Mouse (Mus musculus) CH12.LX (cell line): ENCODE results near the gene Rplp2. TPM values are rescaled to one million over a fixed set of nuclear protein-coding genes. Genes with fewer than 3 reads are reported as not detected.
A peak's percentile ranks its signal among the peaks of the same experiment; 100 is the strongest.

Source experiments
- DNase-seq: peaks from one replicate; pipeline ENCODE4 v3.0.0-alpha.2; 2013; ENCODE audit errors: extremely low read depth
- H3K27ac ChIP-seq: 2 replicates; pipeline ENCODE4 v1.5.1; 2012; ENCODE audit warnings: low read depth, mild to moderate bottlenecking, control low read depth, moderate library complexity; ENCODE audit not compliant: insufficient read depth
- H3K27me3 ChIP-seq: replicated peaks from 2 replicates; pipeline ENCODE3; 2012; ENCODE audit warnings: inconsistent platforms
- H3K36me3 ChIP-seq, 2 experiments: replicated peaks in 1 of 2; 2 replicates each; pipeline versions ENCODE3 to v1.6.1; 2012; ENCODE audit warnings: inconsistent platforms in 1 of 2, low read length in 1 of 2, mild to moderate bottlenecking in 1 of 2, mixed read lengths in 1 of 2, moderate library complexity in 1 of 2; ENCODE audit not compliant: control insufficient read depth in 1 of 2, insufficient read depth in 1 of 2
- H3K4me1 ChIP-seq, 2 experiments: 2 replicates each; pipeline ENCODE4 v1.6.1; 2012; ENCODE audit warnings: inconsistent platforms in 1 of 2, moderate library complexity in 1 of 2; ENCODE audit not compliant: insufficient read depth in 2 of 2, control insufficient read depth in 1 of 2
- H3K4me2 ChIP-seq: 2 replicates; pipeline ENCODE4 v1.6.1; 2012; ENCODE audit warnings: low read depth, mild to moderate bottlenecking, control low read depth; ENCODE audit not compliant: poor library complexity, insufficient read depth, severe bottlenecking
- H3K4me3 ChIP-seq, 3 experiments: fragments of 150-350 bp in 1 of 3; sonication (generic) in 1 of 3; replicated peaks in 1 of 3; 2 replicates each; pipeline versions ENCODE3 to v1.5.1; 2011 to 2012; ENCODE audit warnings: low read depth in 2 of 3, low read length in 2 of 3, mild to moderate bottlenecking in 2 of 3, moderate library complexity in 2 of 3, control low read depth in 1 of 3, improper control_type of control experiment in 1 of 3, inconsistent platforms in 1 of 3, mixed read lengths in 1 of 3; ENCODE audit not compliant: poor library complexity in 1 of 3
- H3K79me2 ChIP-seq: replicated peaks from 2 replicates; pipeline ENCODE4 v1.6.1; 2012; ENCODE audit warnings: mild to moderate bottlenecking, moderate library complexity; ENCODE audit not compliant: control insufficient read depth, poor library complexity, insufficient read depth, severe bottlenecking; ENCODE audit errors: extremely low read depth
- H3K9ac ChIP-seq: 2 replicates; pipeline ENCODE4 v1.6.1; 2012; ENCODE audit warnings: low read depth, mild to moderate bottlenecking, control low read depth, moderate library complexity; ENCODE audit not compliant: insufficient read depth
- H3K9me3 ChIP-seq: replicated peaks from 2 replicates; pipeline ENCODE3; 2012; ENCODE audit warnings: low read length, inconsistent platforms, mixed read lengths
- CHD2 ChIP-seq: IDR thresholded peaks from 2 replicates; pipeline ENCODE4 v1.6.1; 2011; ENCODE audit warnings: low read length, improper control_type of control experiment
- E2F4 ChIP-seq: IDR thresholded peaks from 2 replicates; pipeline ENCODE4 v1.6.1; 2011; ENCODE audit warnings: low read depth, low read length, improper control_type of control experiment; ENCODE audit not compliant: insufficient replicate concordance
- JUN ChIP-seq: IDR thresholded peaks from 2 replicates; pipeline ENCODE4 v1.6.1; 2011; ENCODE audit warnings: low read depth, mild to moderate bottlenecking, low read length, improper control_type of control experiment, moderate library complexity; ENCODE audit not compliant: insufficient read depth
- MAFK ChIP-seq: IDR thresholded peaks from 2 replicates; pipeline ENCODE4 v1.6.1; 2011; ENCODE audit warnings: low read length, improper control_type of control experiment; ENCODE audit not compliant: insufficient replicate concordance
- MAZ ChIP-seq: IDR thresholded peaks from 2 replicates; pipeline ENCODE4 v1.6.1; 2012; ENCODE audit warnings: low read depth, mild to moderate bottlenecking, inconsistent platforms, low read length, improper control_type of control experiment, moderate library complexity
- POLR2AphosphoS2 ChIP-seq: IDR thresholded peaks from 2 replicates; pipeline ENCODE4 v1.6.1; 2011; ENCODE audit warnings: low read depth, low read length, improper control_type of control experiment
- RCOR1 ChIP-seq: conservative IDR thresholded peaks from 2 replicates; pipeline ENCODE4 v1.6.1; 2012; ENCODE audit warnings: low read depth, mild to moderate bottlenecking, inconsistent platforms, low read length, improper control_type of control experiment
- TCF12 ChIP-seq: IDR thresholded peaks from 2 replicates; pipeline ENCODE4 v1.6.1; 2014; ENCODE audit warnings: low read depth, mild to moderate bottlenecking, inconsistent platforms, low read length, improper control_type of control experiment
- ZC3H11A ChIP-seq: IDR thresholded peaks from 2 replicates; pipeline ENCODE4 v1.6.1; 2012; ENCODE audit warnings: low read depth, mild to moderate bottlenecking, inconsistent platforms, low read length, improper control_type of control experiment
- dilution Hi-C: fragments of 300-500 bp; cut with MboI; formaldehyde crosslinking; loops from 2 replicates; pipeline ENCODE4 v1.14.3; 2020; ENCODE audit warnings: low sequenced_read_pairs; ENCODE audit not compliant: extremely low pct_unique_long_range_greater_than_20kb, extremely low pct_ligation_motif_present
- in situ Hi-C: fragments of 300-500 bp; cut with MboI; formaldehyde crosslinking; loops from 3 replicates; pipeline ENCODE4 v1.14.3; 2019; ENCODE audit warnings: low sequenced_read_pairs, low pct_ligation_motif_present, low pct_unique_long_range_greater_than_20kb, mixed read lengths
- polyA plus RNA-seq: library from polyadenylated mRNA; unstranded; fragments of >175 nt; gene quantifications from 2 replicates; pipeline ENCODE4 v1.2.1, GENCODE M21; 2012; ENCODE audit warnings: low read depth; ENCODE audit not compliant: insufficient read length
- total RNA-seq, 2 experiments: library from RNA; depleted of rRNA; stranded (reverse); fragments of 300-350 nt in 1 of 2; fragments of >200 nt in 1 of 2; gene quantifications; 2 replicates each; pipeline ENCODE4 v1.2.3; 2012 to 2014

The Rplp2 gene
- total and polyA plus RNA-seq, 3 experiments, result 791 to 3,416 (median 2,025) TPM

DNA sequence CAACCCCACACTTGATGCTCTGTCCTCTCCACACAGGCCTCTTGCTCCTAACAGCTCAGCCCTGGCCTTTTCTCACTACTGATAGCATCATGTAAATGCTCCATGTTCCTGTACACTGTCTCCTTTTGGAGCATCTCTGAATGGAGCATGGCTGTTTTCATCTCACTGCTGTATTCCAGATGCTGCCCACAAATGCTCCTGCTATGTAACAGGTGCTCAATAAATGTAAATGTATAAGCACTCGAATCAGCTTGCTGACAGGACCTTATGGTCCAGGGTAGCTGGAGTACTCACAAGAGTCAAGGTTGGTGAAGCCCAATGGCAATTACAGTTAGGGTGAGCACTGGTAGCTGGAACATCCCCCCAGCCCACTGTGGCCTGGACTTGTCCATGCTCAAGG lies 24.1 kb downstream of the Rplp2 start:
- Histone ChIP-seq H3K4me3 (no peak overlapping the region), H3K4me2 (no peak overlapping the region), H3K36me3 (peaks cover 27 to 46% of the 10 kb centered on the region in 2 experiments), H3K9me3 (no peaks in the 10 kb centered on the region), H3K27ac (no peak overlapping the region), H3K9ac (no peak overlapping the region), H3K79me2 (peaks cover 22% of the 10 kb centered on the region), H3K27me3 (peaks cover 8% of the 10 kb centered on the region), H3K4me1 (peaks cover 32 to 56% of the 10 kb centered on the region in 2 experiments)
- DNase-seq, result no peak
- in situ Hi-C loops (no loop called here), dilution Hi-C loops (no loop called here)
- no peak for TF ChIP-seq JUN
- peak; percentile 80; the same call in 1 of the 2 replicates for TF ChIP-seq POLR2AphosphoS2

DNA sequence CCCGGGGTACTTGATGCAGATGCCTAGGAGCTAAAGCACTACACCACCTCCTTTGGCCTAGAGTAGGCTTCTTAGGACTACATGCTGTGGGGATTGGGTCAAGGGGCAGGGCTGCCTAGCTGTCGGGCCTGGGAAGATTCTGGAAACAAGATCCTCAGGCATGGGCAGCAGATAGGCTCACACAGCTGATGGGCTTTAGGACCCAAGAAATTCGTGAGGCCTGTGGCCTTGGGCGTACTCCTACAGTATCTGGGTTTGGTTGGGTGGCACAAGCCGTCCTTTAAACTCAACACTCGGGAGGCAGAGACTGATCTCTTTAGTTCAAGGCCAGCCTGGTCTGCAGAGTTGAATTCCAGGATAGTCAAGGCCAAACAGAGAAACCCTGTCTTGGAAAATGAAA lies 25.1 kb downstream of the Rplp2 start:
- Histone ChIP-seq H3K36me3 (peaks cover 27 to 46% of the 10 kb centered on the region in 2 experiments), H3K4me2 (no peak overlapping the region), H3K27ac (no peak overlapping the region), H3K4me3 (no peak overlapping the region), H3K4me1 (peaks cover 35 to 57% of the 10 kb centered on the region in 2 experiments), H3K79me2 (peaks cover 22% of the 10 kb centered on the region), H3K9me3 (no peaks in the 10 kb centered on the region), H3K9ac (no peak overlapping the region), H3K27me3 (peaks cover 9% of the 10 kb centered on the region)
- dilution Hi-C loops, result no loop called here
- DNase-seq, result no peak
- in situ Hi-C loops, result no loop called here
- TF ChIP-seq E2F4 (no peak), RCOR1 (no peak), TCF12 (no peak), MAFK (no peak), CHD2 (no peak), ZC3H11A (no peak), MAZ (no peak)

DNA sequence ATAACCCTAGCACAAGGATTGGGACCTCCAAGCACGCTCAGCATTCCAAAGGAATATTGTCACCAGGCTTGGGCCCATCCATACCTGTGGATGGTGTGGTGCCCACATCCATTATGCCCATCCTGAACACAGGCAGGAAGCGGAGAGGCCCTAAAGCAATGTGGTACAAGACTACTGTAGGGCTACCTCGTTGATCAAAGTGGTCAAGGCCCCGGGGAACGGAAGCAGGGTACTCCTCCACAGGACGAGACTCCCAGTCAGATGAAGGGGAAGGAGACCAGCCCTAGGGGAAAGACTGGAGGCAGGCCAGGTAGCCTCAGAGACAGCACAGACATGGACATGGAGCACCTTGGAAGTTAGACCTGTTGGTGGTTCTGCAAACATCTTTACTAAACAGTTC lies 25.6 kb downstream of the Rplp2 start:
- no peak for TF ChIP-seq JUN
- in situ Hi-C loops (no loop called here), dilution Hi-C loops (no loop called here)

More for the DNA sequence above, 25.6 kb downstream of the Rplp2 start:
- H3K4me1 ChIP-seq, result peaks cover 35 to 61% of the 10 kb centered on the region in 2 experiments
- no peak overlapping the region for H3K4me3 ChIP-seq
- no peak overlapping the region for H3K4me2 ChIP-seq
- H3K36me3 ChIP-seq, result peaks cover 27 to 46% of the 10 kb centered on the region in 2 experiments
- H3K27ac ChIP-seq, result no peak overlapping the region
- H3K27me3 ChIP-seq, result peaks cover 9% of the 10 kb centered on the region
- no peak overlapping the region for H3K9ac ChIP-seq
- H3K79me2 ChIP-seq, result peaks cover 22% of the 10 kb centered on the region
- no peaks in the 10 kb centered on the region for H3K9me3 ChIP-seq
- no peak for DNase-seq
